Comparison of ENCODE assay signal across 13 mouse cellular contexts in the genomic region with DNA sequence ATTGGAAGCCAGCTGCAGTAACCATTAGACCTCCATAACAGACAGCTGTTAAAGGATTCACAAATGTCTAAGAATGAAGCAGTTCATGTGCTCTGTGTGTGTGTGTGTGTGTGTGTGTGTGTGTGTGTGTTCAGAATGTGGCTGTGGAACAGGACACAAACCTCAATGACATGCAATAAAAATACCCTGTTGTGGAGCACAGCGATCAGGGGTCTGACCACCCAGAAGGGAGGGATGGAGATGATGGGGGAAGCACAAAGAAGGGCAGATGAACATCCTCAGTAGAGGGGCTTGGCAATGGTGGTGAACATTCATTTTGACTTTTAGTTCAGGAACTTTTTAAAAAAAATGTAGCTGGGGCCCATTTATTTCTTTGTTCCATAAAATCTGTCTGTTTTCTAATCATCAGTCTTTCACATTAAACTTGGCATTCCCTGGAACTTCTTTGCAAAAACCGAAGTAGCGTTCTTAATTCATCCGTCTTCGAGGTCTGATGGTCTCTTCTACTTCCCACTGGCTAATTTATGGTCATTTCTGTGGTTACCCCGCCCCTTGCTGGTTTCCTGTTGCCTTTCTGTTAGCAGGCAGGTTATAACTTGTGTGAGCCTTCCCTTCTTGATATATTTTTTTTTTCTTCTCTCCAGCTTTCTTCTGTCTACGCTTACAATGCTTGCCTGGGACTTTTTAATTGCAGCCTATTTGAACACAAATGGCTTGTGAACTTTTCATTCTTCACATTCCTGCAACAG.
DNase-seq lines count a peak whose midpoint lies in the region; ATAC-seq and TF ChIP-seq lines count a peak whose summit lies in the region.
"Had no signal": no experiment of that assay in that cellular context is flagged by ENCODE, and none has a peak within 500 bp of the region (broad histone marks: within the 10 kb centered on the region; RNA-seq: fewer than 3 reads in every experiment).

No protein-coding gene starts in this region.

- no peak for TF ChIP-seq CTCF in kidney, postnatal 0 days (IDR thresholded peaks at IDR 0.05; ENCODE audit: low read depth)

- 0 out of 2 replicates have a peak overlapping the region, but pooled peaks have one; percentile 12 for H3K27ac ChIP-seq in embryonic facial prominence, embryonic 12.5 days
- peak overlapping the region; percentile 80 for H3K27ac ChIP-seq in kidney, postnatal 0 days
- no peak overlapping the region; the same call in 1 of the 2 replicates for H3K27ac ChIP-seq in neural tube, embryonic 14.5 days (ENCODE audit: low read depth, low read length)
- H3K27ac ChIP-seq: heart, embryonic 13.5 days had no signal

- H3K27me3 ChIP-seq in megakaryocyte, embryonic 14.5 days (replicated peaks) = peaks cover 2% of the 10 kb centered on the region
- H3K27me3 ChIP-seq in embryonic facial prominence, embryonic 12.5 days = no peaks in the 10 kb centered on the region
- H3K27me3 ChIP-seq in kidney, postnatal 0 days (ENCODE audit: insufficient read depth, low read length) = no peaks in the 10 kb centered on the region
- H3K27me3 ChIP-seq in neural tube, embryonic 14.5 days (ENCODE audit: control insufficient read depth, insufficient read depth, low read length) = no peaks in the 10 kb centered on the region
- H3K27me3 ChIP-seq: heart, embryonic 13.5 days had no signal

- no peak overlapping the region for H3K4me2 ChIP-seq in embryonic facial prominence, embryonic 12.5 days (replicated peaks)
- H3K4me2 ChIP-seq in kidney, postnatal 0 days (ENCODE audit: low read length) = peak overlapping the region; percentile 25
- H3K4me2 ChIP-seq in neural tube, embryonic 14.5 days (ENCODE audit: low read depth, low read length) = peak overlapping the region; percentile 26; the same call in 1 of the 2 replicates
- H3K4me2 ChIP-seq: heart, embryonic 13.5 days had no signal

- peak overlapping the region; percentile 69 for H3K4me3 ChIP-seq in megakaryocyte, embryonic 14.5 days (replicated peaks)
- no peak overlapping the region for H3K4me3 ChIP-seq in embryonic facial prominence, embryonic 12.5 days
- H3K4me3 ChIP-seq in kidney, postnatal 0 days (replicated peaks; ENCODE audit: low read depth, low read length) = no peak overlapping the region
- no peak overlapping the region for H3K4me3 ChIP-seq in neural tube, embryonic 14.5 days (ENCODE audit: low read depth, low read length)
- H3K4me3 ChIP-seq: heart, embryonic 13.5 days; myocyte had no signal

- WGBS in embryonic facial prominence, embryonic 12.5 days = 70% methylated on average over 7 of the region's 7 CpGs
- 8% methylated on average over 7 of the region's 7 CpGs for WGBS in kidney, postnatal 0 days
- WGBS in neural tube, embryonic 14.5 days = 15% methylated on average over 7 of the region's 7 CpGs

- ATAC-seq in megakaryocyte, adult 5-6 weeks (ENCODE audit: poor library complexity, severe bottlenecking) = no peak
- no peak for ATAC-seq in embryonic facial prominence, embryonic 12.5 days (ENCODE audit: insufficient number of reproducible peaks, insufficient read depth, low FRiP score, low TSS enrichment)
- ATAC-seq in kidney, postnatal 0 days (replicated peaks; ENCODE audit: low FRiP score, low read depth) = peak; percentile 82; the same call in 1 of the 2 replicates
- no peak for ATAC-seq in neural tube, embryonic 14.5 days (ENCODE audit: low read depth)
- no peak for ATAC-seq in megakaryocyte progenitor cell, adult 5-6 weeks (replicated peaks; ENCODE audit: poor library complexity)
- no peak for ATAC-seq in activated CD4-positive, CD25-positive, alpha-beta regulatory T cell, adult 4 months

- H3K4me1 ChIP-seq in megakaryocyte, embryonic 14.5 days = peaks cover 19% of the 10 kb centered on the region
- H3K4me1 ChIP-seq in embryonic facial prominence, embryonic 12.5 days = no peaks in the 10 kb centered on the region
- H3K4me1 ChIP-seq in kidney, postnatal 0 days (replicated peaks; ENCODE audit: insufficient read depth, low read length) = peaks cover 4% of the 10 kb centered on the region; the same call in 1 of the 2 replicates
- H3K4me1 ChIP-seq in neural tube, embryonic 14.5 days (ENCODE audit: control insufficient read depth, insufficient read depth, low read length) = peaks cover 8% of the 10 kb centered on the region; the same call in 1 of the 2 replicates

- peaks cover 12% of the 10 kb centered on the region; the same call in 1 of the 2 replicates for H3K9me3 ChIP-seq in megakaryocyte, embryonic 14.5 days
- H3K9me3 ChIP-seq in embryonic facial prominence, embryonic 12.5 days = no peaks in the 10 kb centered on the region
- H3K9me3 ChIP-seq in kidney, postnatal 0 days (replicated peaks; ENCODE audit: low read length) = no peaks in the 10 kb centered on the region
- no peaks in the 10 kb centered on the region for H3K9me3 ChIP-seq in neural tube, embryonic 14.5 days (ENCODE audit: control insufficient read depth, low read length)
- H3K9me3 ChIP-seq: G1E; heart, embryonic 13.5 days had no signal

- H3K9ac ChIP-seq in embryonic facial prominence, embryonic 12.5 days = no peak overlapping the region
- no peak overlapping the region for H3K9ac ChIP-seq in kidney, postnatal 0 days (ENCODE audit: low read depth, low read length)
- no peak overlapping the region for H3K9ac ChIP-seq in neural tube, embryonic 14.5 days (replicated peaks; ENCODE audit: low read depth, low read length)
- H3K9ac ChIP-seq: heart, embryonic 13.5 days had no signal

- DNase-seq in kidney, postnatal 0 days (ENCODE audit: low spot score) = peak; percentile 96
- DNase-seq: adrenal gland, postnatal 25 days; cerebellum, postnatal 14 days; thymus, postnatal 25 days had no signal

- H3K36me3 ChIP-seq in megakaryocyte, embryonic 14.5 days (replicated peaks; ENCODE audit: low read length) = no peaks in the 10 kb centered on the region
- H3K36me3 ChIP-seq in embryonic facial prominence, embryonic 12.5 days = no peaks in the 10 kb centered on the region
- H3K36me3 ChIP-seq in kidney, postnatal 0 days (ENCODE audit: insufficient read depth, low read length) = no peaks in the 10 kb centered on the region
- H3K36me3 ChIP-seq in neural tube, embryonic 14.5 days (ENCODE audit: control insufficient read depth, insufficient read depth, low read length) = no peaks in the 10 kb centered on the region
- H3K36me3 ChIP-seq: G1E; heart, embryonic 13.5 days had no signal
